Mouse (Mus musculus) G1E (cell line): ENCODE measurements around the gene Slc43a1. TPM values are rescaled to one million over a fixed set of nuclear protein-coding genes. Genes with fewer than 3 reads are reported as not detected.

Source experiments
- ATAC-seq: 2 replicates; pipeline ENCODE4 v1.8.0; 2016; ENCODE audit warnings: mild to moderate bottlenecking; ENCODE audit not compliant: insufficient number of reproducible peaks, poor library complexity, low FRiP score, severe bottlenecking; ENCODE audit errors: extremely low read depth
- DNase-seq: peaks from one replicate; pipeline ENCODE4 v3.0.0; 2012; ENCODE audit warnings: low spot score
- H3K27me3 ChIP-seq: 2 replicates; pipeline ENCODE4 v1.6.1; 2012; ENCODE audit warnings: mild to moderate bottlenecking, low read length, inconsistent platforms; ENCODE audit not compliant: insufficient read depth
- H3K36me3 ChIP-seq: replicated peaks from 2 replicates; pipeline ENCODE3; 2012; ENCODE audit warnings: mild to moderate bottlenecking, inconsistent platforms
- H3K4me1 ChIP-seq: 2 replicates; pipeline ENCODE4 v1.6.1; 2012; ENCODE audit warnings: low read depth, low read length, inconsistent platforms, mixed read lengths; ENCODE audit not compliant: insufficient read depth
- H3K4me3 ChIP-seq: 2 replicates; pipeline ENCODE4 v1.5.1; 2012; ENCODE audit warnings: low read depth, mild to moderate bottlenecking, inconsistent platforms, low read length, moderate library complexity, mixed read lengths
- H3K9me3 ChIP-seq: replicated peaks from 2 replicates; pipeline ENCODE4 v1.6.1; 2012; ENCODE audit warnings: inconsistent platforms
- CTCF ChIP-seq: IDR thresholded peaks from 2 replicates; pipeline ENCODE4 v1.5.1; 2012; ENCODE audit warnings: low read depth, low read length, inconsistent platforms, mixed read lengths
- GATA1 ChIP-seq: IDR thresholded peaks from 2 replicates; pipeline ENCODE4 v1.6.1; 2012; ENCODE audit warnings: borderline replicate concordance, low read length, inconsistent platforms, mixed read lengths
- GATA2 ChIP-seq: IDR thresholded peaks from 2 replicates; pipeline ENCODE4 v1.6.1; 2012; ENCODE audit warnings: low read depth, low read length, inconsistent platforms, borderline replicate concordance
- POLR2AphosphoS5 ChIP-seq: IDR thresholded peaks from 2 replicates; pipeline ENCODE4 v1.6.1; 2012; ENCODE audit warnings: low read depth, low read length, inconsistent platforms; ENCODE audit not compliant: insufficient replicate concordance
- TAL1 ChIP-seq: conservative IDR thresholded peaks from 2 replicates; pipeline ENCODE4 v1.6.1; 2012; ENCODE audit warnings: low read depth, low read length, inconsistent platforms, mixed read lengths
- polyA plus RNA-seq: library from polyadenylated mRNA; stranded (reverse); fragments of >175 nt; gene quantifications from 2 replicates; pipeline ENCODE4 v1.2.3, GENCODE M21; 2012
- total RNA-seq, 2 experiments: library from RNA; stranded (forward) in 1 of 2; stranded (reverse) in 1 of 2; fragments of 200-1000 nt in 1 of 2; fragments of >200 nt in 1 of 2; fragmentation: Nextera tagmentation in 1 of 2; gene quantifications; 2 replicates each; pipeline ENCODE4 v1.2.3; 2014 to 2017

Gene Slc43a1
- total and polyA plus RNA-seq, 3 experiments: 0.05 to 62.5 TPM; not detected in 1

DNA sequence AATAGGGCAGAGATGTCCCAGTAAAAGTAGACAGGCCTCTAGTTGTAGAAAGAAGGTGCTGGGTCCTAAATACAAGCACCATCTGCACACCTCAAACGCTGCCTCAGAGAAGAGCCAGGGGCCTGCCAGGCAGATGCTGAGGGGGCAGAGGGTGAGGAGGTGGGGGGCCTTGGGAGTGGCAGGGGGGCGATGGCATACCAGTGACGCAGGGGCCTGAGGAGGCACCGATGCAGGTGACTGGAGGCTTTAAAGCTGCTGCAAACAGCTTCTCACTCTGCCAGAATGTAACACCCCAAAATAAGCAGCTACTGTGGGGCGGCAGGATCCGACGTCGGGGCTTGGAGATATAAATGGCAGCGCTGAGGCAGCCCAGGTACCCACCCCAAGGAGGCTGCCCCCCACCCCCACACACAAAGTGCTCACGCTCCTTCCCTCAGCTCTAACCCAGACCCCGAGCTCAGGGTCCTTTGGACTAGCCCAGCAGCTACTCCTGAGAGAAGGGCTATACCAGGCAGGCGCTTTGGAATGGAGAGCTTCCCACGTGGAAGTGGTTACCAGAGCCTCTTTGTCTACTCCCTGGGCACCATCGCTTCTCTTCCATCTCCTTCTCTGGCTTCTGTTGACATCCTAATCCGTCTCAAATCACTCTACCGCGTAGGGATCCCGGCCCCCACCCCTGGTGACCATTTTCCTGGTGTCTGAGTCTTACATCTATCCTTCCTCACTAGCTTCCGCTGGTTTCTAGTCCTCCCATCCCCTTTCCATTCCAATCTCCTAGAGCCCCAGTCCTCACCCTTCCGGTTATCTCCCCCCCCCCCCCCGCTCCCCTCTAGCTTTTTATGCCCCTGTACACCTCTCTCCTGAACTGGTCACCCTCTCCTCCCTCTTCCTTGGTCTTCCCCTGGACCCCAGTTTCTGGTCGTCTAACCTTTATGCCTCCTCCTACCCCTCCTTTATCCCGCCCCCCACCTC, 46.7 kb downstream of the Slc43a1 start:
- DNase-seq: no peak
- H3K36me3 ChIP-seq: no peaks in the 10 kb centered on the region
- peaks cover 3% of the 10 kb centered on the region; the same call in 1 of the 2 replicates for H3K9me3 ChIP-seq
- peaks cover 49% of the 10 kb centered on the region for H3K27me3 ChIP-seq
- ATAC-seq: no peak
- H3K4me1 ChIP-seq: peaks cover 14% of the 10 kb centered on the region
- H3K4me3 ChIP-seq: no peak overlapping the region
- TF ChIP-seq GATA1 (no peak), CTCF (no peak), POLR2AphosphoS5 (no peak), GATA2 (no peak), TAL1 (no peak)

- peaks cover 52% of the 10 kb centered on the region for H3K27me3 ChIP-seq
Observed at GRCm38 (mm10) chr2:84886234-84886731, 47.6 kb downstream of the Slc43a1 start, which contains the start of gene Rtn4rl2. Rtn4rl2 (minus strand) TSS chr2:84886710.

GRCm38 (mm10) chr2:84886821-84887281, 48.2 kb downstream of the Slc43a1 start:
- H3K4me3 ChIP-seq: no peak overlapping the region; the same call in 1 of the 2 replicates
- peaks cover 52% of the 10 kb centered on the region for H3K27me3 ChIP-seq
- peaks cover 14% of the 10 kb centered on the region for H3K4me1 ChIP-seq
- H3K36me3 ChIP-seq: no peaks in the 10 kb centered on the region
- no peak for ATAC-seq
- peaks cover 3% of the 10 kb centered on the region; the same call in 1 of the 2 replicates for H3K9me3 ChIP-seq
- no peak for TF ChIP-seq GATA1
- no peak for TF ChIP-seq TAL1
- no peak for TF ChIP-seq CTCF
- TF ChIP-seq GATA2: no peak
- no peak for TF ChIP-seq POLR2AphosphoS5
- no peak for DNase-seq

More at GRCm38 (mm10) chr2:84886234-84886731, 47.6 kb downstream of the Slc43a1 start, which contains the start of gene Rtn4rl2:
- Histone ChIP-seq H3K36me3 (no peaks in the 10 kb centered on the region), H3K4me1 (peaks cover 14% of the 10 kb centered on the region), H3K4me3 (no peak within 1 kb of the TSS; the same call in 1 of the 2 replicates), H3K9me3 (peaks cover 3% of the 10 kb centered on the region; the same call in 1 of the 2 replicates)
- TF ChIP-seq GATA2: no peak
- TF ChIP-seq TAL1: no peak
- TF ChIP-seq GATA1: no peak
- no peak for TF ChIP-seq CTCF
- TF ChIP-seq POLR2AphosphoS5: no peak
- no peak for DNase-seq
- no peak for ATAC-seq

- ATAC-seq (no peak), DNase-seq (no peak)
- Histone ChIP-seq H3K9me3 (peaks cover 3% of the 10 kb centered on the region; the same call in 1 of the 2 replicates), H3K4me3 (no peak overlapping the region), H3K36me3 (no peaks in the 10 kb centered on the region), H3K27me3 (peaks cover 53% of the 10 kb centered on the region), H3K4me1 (peaks cover 14% of the 10 kb centered on the region)
- TF ChIP-seq GATA2 (no peak), GATA1 (no peak), CTCF (no peak), TAL1 (no peak), POLR2AphosphoS5 (no peak)
Observed at GRCm38 (mm10) chr2:84887411-84888271, 49.0 kb downstream of the Slc43a1 start.

- Histone ChIP-seq H3K9me3 (peaks cover 3% of the 10 kb centered on the region; the same call in 1 of the 2 replicates), H3K4me1 (peaks cover 14% of the 10 kb centered on the region), H3K36me3 (no peaks in the 10 kb centered on the region), H3K4me3 (no peak overlapping the region), H3K27me3 (peaks cover 57% of the 10 kb centered on the region)
- no peak for TF ChIP-seq POLR2AphosphoS5
- no peak for TF ChIP-seq GATA2
- no peak for TF ChIP-seq GATA1
- no peak for TF ChIP-seq TAL1
- no peak for TF ChIP-seq CTCF
- DNase-seq: peak; percentile 45
- ATAC-seq: no peak
Observed at GRCm38 (mm10) chr2:84888657-84889315, 50.1 kb downstream of the Slc43a1 start.
